Mouse (Mus musculus) bone marrow, adult 2 months (tissue): ENCODE results near the gene Mecom.

Experiments used
- CTCF ChIP-seq: fragments of 200-500 bp; IDR thresholded peaks from 2 replicates; pipeline ENCODE4 v1.5.1; 2011; ENCODE audit warnings: low read length, control low read depth; ENCODE audit not compliant: control insufficient read depth, insufficient read depth
- POLR2A ChIP-seq: fragments of 200-500 bp; IDR thresholded peaks from 2 replicates; pipeline ENCODE4 v1.6.1; 2011; ENCODE audit warnings: low read depth, mild to moderate bottlenecking, control low read depth, low read length, borderline replicate concordance; ENCODE audit not compliant: control insufficient read depth

GRCm38 (mm10) chr3:30494371-30494770, 53.4 kb downstream of the Mecom start:
- no peak for TF ChIP-seq POLR2A
- TF ChIP-seq CTCF = no peak
